Mouse (Mus musculus) heart, embryonic 14.5 days (tissue): ENCODE measurements around the gene Asb16. TPM values are rescaled to one million over a fixed set of nuclear protein-coding genes. Genes with fewer than 3 reads are reported as not detected.
A peak's percentile ranks its signal among the peaks of the same experiment; 100 is the strongest.

ENCODE experiments used
- ATAC-seq: fragments of 200-750 bp; cut with Nextera tagmentation; 2 replicates; pipeline ENCODE4 v1.8.0; 2017; ENCODE audit warnings: low read depth, moderate TSS enrichment; ENCODE audit not compliant: insufficient number of reproducible peaks, insufficient read depth, low FRiP score
- H3K27ac ChIP-seq, 2 experiments: fragments of 200-500 bp in 1 of 2; fragments of 300-500 bp in 1 of 2; sonication (generic) in 1 of 2; replicated peaks in 1 of 2; 2 replicates each; pipeline ENCODE4 v1.5.1; 2012 to 2014; ENCODE audit warnings: low read depth in 2 of 2, low read length in 2 of 2, control low read depth in 1 of 2, mild to moderate bottlenecking in 1 of 2, mixed read lengths in 1 of 2; ENCODE audit not compliant: control insufficient read depth in 1 of 2, insufficient read depth in 1 of 2
- H3K27me3 ChIP-seq: fragments of 300-500 bp; sonication (generic); 2 replicates; pipeline ENCODE4 v1.6.1; 2014; ENCODE audit warnings: mild to moderate bottlenecking, low read length, control low read depth; ENCODE audit not compliant: control insufficient read depth, insufficient read depth
- H3K36me3 ChIP-seq: fragments of 300-500 bp; sonication (generic); 2 replicates; pipeline ENCODE4 v1.6.1; 2014; ENCODE audit warnings: mild to moderate bottlenecking, control low read depth, low read length, mixed read lengths; ENCODE audit not compliant: control insufficient read depth, insufficient read depth
- H3K4me1 ChIP-seq, 2 experiments: fragments of 200-500 bp in 1 of 2; fragments of 300-500 bp in 1 of 2; sonication (generic) in 1 of 2; 2 replicates each; pipeline ENCODE4 v1.6.1; 2012 to 2014; ENCODE audit warnings: low read length in 2 of 2, control low read depth in 1 of 2, mixed read lengths in 1 of 2; ENCODE audit not compliant: control insufficient read depth in 2 of 2, insufficient read depth in 2 of 2
- H3K4me2 ChIP-seq: fragments of 300-500 bp; sonication (generic); 2 replicates; pipeline ENCODE4 v1.6.1; 2014; ENCODE audit warnings: mild to moderate bottlenecking, low read length
- H3K4me3 ChIP-seq, 2 experiments: fragments of 200-500 bp in 1 of 2; fragments of 300-500 bp in 1 of 2; sonication (generic) in 1 of 2; 2 replicates each; pipeline ENCODE4 v1.5.1; 2012 to 2014; ENCODE audit warnings: low read length in 2 of 2, mild to moderate bottlenecking in 2 of 2, control low read depth in 1 of 2, low read depth in 1 of 2, moderate library complexity in 1 of 2; ENCODE audit not compliant: control insufficient read depth in 1 of 2, insufficient read depth in 1 of 2
- H3K9ac ChIP-seq: fragments of 300-500 bp; sonication (generic); 2 replicates; pipeline ENCODE4 v1.6.1; 2014; ENCODE audit warnings: mild to moderate bottlenecking, low read length
- H3K9me3 ChIP-seq: fragments of 300-500 bp; sonication (generic); 2 replicates; pipeline ENCODE4 v1.6.1; 2016; ENCODE audit warnings: low read length, control low read depth; ENCODE audit not compliant: control insufficient read depth
- WGBS: fragments of 180-500 bp; shearing (Covaris S2); extraction: QIAGEN DNeasy Blood & Tissue Kit; methylation state at CpG from one replicate; pipeline ENCODE4 v1.1.7; 2014; 5-methylcytosine and 5-hydroxymethylcytosine counted together
- polyA plus RNA-seq: library from polyadenylated mRNA; unstranded; fragments of >200 nt; fragmentation: Nextera tagmentation; extraction: Ambion mirVana; gene quantifications from 2 replicates; pipeline ENCODE4 v1.2.1, GENCODE M21; 2014

The Asb16 gene
- 0.09 and 0.11 TPM in 2 replicates for polyA plus RNA-seq

- H3K27ac ChIP-seq, result 0 out of 4 replicates have a peak within 1 kb of the TSS, but pooled peaks of 1 of the 2 experiments have one; percentile 19
These were observed at the start of gene Asb16 for GRCm38 (mm10) chr11:102268520-102269244. TSS of gene Asb16 (plus strand) at chr11:102268743.

GRCm38 (mm10) chr11:102218783-102219182 is 49.8 kb upstream of the Asb16 start:
- WGBS, result 0% methylated on average over 10 of the region's 10 CpGs
- ATAC-seq, result peak; percentile 78
- H3K4me1 ChIP-seq, result peaks cover 60 to 83% of the 10 kb centered on the region in 2 experiments
- H3K9me3 ChIP-seq, result no peaks in the 10 kb centered on the region
- peak overlapping the region; percentile 84 for H3K9ac ChIP-seq
- H3K4me3 ChIP-seq, result peak overlapping the region; percentile 69 to 83
- H3K4me2 ChIP-seq, result peak overlapping the region; percentile 80
- H3K36me3 ChIP-seq, result peaks cover 11% of the 10 kb centered on the region
- no peaks in the 10 kb centered on the region for H3K27me3 ChIP-seq
- peak overlapping the region; percentile 91 to 94 for H3K27ac ChIP-seq

More at GRCm38 (mm10) chr11:102268520-102269244, at the start of gene Asb16:
- no peak for ATAC-seq
- Histone ChIP-seq H3K9ac (no peak within 1 kb of the TSS; the same call in 1 of the 2 replicates), H3K4me2 (0 out of 2 replicates have a peak within 1 kb of the TSS, but pooled peaks have one; percentile 31), H3K9me3 (no peaks in the 10 kb centered on the region), H3K4me1 (peaks cover 12 to 16% of the 10 kb centered on the region in 2 experiments), H3K27me3 (no peaks in the 10 kb centered on the region), H3K4me3 (no peak within 1 kb of the TSS), H3K36me3 (peaks cover 7% of the 10 kb centered on the region; the same call in 1 of the 2 replicates)
- WGBS, result 84% methylated on average over 12 of the region's 12 CpGs

- Histone ChIP-seq H3K27ac (peak overlapping the region; percentile 91 to 94), H3K4me3 (peak overlapping the region in 1 of 2 experiments; percentile 69; a peak in 3 of 4 replicates), H3K9ac (peak overlapping the region; percentile 84), H3K27me3 (no peaks in the 10 kb centered on the region), H3K9me3 (no peaks in the 10 kb centered on the region), H3K4me2 (peak overlapping the region; percentile 80), H3K4me1 (peaks cover 57 to 83% of the 10 kb centered on the region in 2 experiments), H3K36me3 (peaks cover 14% of the 10 kb centered on the region)
- ATAC-seq, result no peak
- WGBS, result 33% methylated on average over 14 of the region's 14 CpGs
These were observed 49.1 kb upstream of the Asb16 start for GRCm38 (mm10) chr11:102219247-102219993.

- H3K9ac ChIP-seq, result peak overlapping the region; percentile 25
- H3K4me3 ChIP-seq, result peak overlapping the region in 1 of 2 experiments; percentile 69; a peak in 1 of 4 replicates
These were observed 48.6 kb upstream of the Asb16 start for GRCm38 (mm10) chr11:102219994-102220346.

GRCm38 (mm10) chr11:102220451-102220850 is 48.1 kb upstream of the Asb16 start:
- no peaks in the 10 kb centered on the region for H3K9me3 ChIP-seq
- peaks cover 56 to 83% of the 10 kb centered on the region in 2 experiments for H3K4me1 ChIP-seq
- peak overlapping the region; percentile 38 to 94 for H3K27ac ChIP-seq
- H3K36me3 ChIP-seq, result peaks cover 14% of the 10 kb centered on the region
- H3K9ac ChIP-seq, result peak overlapping the region; percentile 25
- WGBS, result 34% methylated on average over 6 of the region's 6 CpGs
- peak overlapping the region; percentile 80 for H3K4me2 ChIP-seq
- H3K4me3 ChIP-seq, result no peak overlapping the region
- H3K27me3 ChIP-seq, result no peaks in the 10 kb centered on the region
- no peak for ATAC-seq

More at GRCm38 (mm10) chr11:102219994-102220346, 48.6 kb upstream of the Asb16 start:
- H3K36me3 ChIP-seq, result peaks cover 14% of the 10 kb centered on the region
- peak overlapping the region; percentile 80 for H3K4me2 ChIP-seq
- peak; percentile 36 for ATAC-seq
- no peaks in the 10 kb centered on the region for H3K9me3 ChIP-seq
- H3K27me3 ChIP-seq, result no peaks in the 10 kb centered on the region
- 17% methylated on average over 4 of the region's 4 CpGs for WGBS
- H3K27ac ChIP-seq, result peak overlapping the region; percentile 91 to 94
- H3K4me1 ChIP-seq, result peaks cover 56 to 83% of the 10 kb centered on the region in 2 experiments

- Histone ChIP-seq H3K27me3 (no peaks in the 10 kb centered on the region), H3K4me1 (peaks cover 54 to 84% of the 10 kb centered on the region in 2 experiments), H3K4me3 (no peak overlapping the region), H3K4me2 (no peak overlapping the region), H3K9me3 (no peaks in the 10 kb centered on the region), H3K27ac (no peak overlapping the region), H3K36me3 (peaks cover 14% of the 10 kb centered on the region), H3K9ac (no peak overlapping the region)
- WGBS, result 81% methylated on average over 8 of the region's 8 CpGs
- ATAC-seq, result no peak
These were observed 47.1 kb upstream of the Asb16 start for GRCm38 (mm10) chr11:102221243-102221953.

GRCm38 (mm10) chr11:102221954-102222351 is 46.6 kb upstream of the Asb16 start:
- Histone ChIP-seq H3K4me1 (peaks cover 54 to 89% of the 10 kb centered on the region in 2 experiments), H3K36me3 (peaks cover 14% of the 10 kb centered on the region)
- ATAC-seq, result no peak

More at GRCm38 (mm10) chr11:102221954-102222351, 46.6 kb upstream of the Asb16 start:
- Histone ChIP-seq H3K9me3 (no peaks in the 10 kb centered on the region), H3K27ac (no peak overlapping the region), H3K27me3 (no peaks in the 10 kb centered on the region), H3K4me2 (no peak overlapping the region), H3K9ac (no peak overlapping the region), H3K4me3 (no peak overlapping the region)
- 69% methylated on average over 8 of the region's 8 CpGs for WGBS
